Mouse (Mus musculus): ENCODE measurements around the gene Rbm46.

Gene Rbm46

DNA sequence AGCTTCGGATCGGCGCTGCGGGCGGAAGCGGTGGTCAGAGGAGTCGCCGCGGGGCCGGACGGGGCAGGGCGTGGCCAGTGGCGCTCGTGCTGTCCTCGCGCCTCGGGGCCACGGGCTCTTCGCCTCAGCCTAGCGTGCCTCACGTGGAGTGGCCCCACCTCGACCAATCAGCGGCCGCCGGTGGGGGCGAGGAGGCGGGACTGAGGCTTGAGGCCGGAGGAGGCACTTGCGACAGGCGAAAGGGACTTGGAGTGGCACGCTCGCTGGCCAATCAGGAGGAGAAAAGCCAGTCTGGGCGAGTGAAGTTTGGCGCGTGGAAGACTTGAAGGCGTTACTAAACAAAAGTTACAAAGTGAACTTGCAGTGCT is at the start of gene Rbm46:
TSS of gene Rbm46 (minus strand) at position 112 of the 368 bp plus-strand sequence.
- DNase-seq, result peak in 1 of 2 experiments; percentile 4

DNA sequence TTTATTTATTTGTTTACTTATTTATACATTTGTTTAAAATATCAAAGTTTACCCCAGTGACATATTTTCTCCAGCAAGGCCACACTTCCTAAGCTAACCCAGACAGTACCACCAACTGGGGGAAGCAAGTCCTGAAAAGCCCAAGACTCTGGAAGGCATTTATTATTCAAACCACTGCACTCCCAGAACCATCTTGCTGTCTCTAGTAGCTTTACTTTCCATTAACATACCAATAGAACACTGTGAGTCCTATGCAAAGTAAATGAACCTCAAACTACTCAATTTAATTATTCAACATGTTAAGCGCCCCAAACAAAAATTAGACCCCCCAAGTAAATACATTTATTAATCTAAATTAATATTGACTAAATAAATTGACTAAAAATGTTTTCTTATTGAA is 39.3 kb upstream of the Rbm46 start:
- DNase-seq, result no peak

DNA sequence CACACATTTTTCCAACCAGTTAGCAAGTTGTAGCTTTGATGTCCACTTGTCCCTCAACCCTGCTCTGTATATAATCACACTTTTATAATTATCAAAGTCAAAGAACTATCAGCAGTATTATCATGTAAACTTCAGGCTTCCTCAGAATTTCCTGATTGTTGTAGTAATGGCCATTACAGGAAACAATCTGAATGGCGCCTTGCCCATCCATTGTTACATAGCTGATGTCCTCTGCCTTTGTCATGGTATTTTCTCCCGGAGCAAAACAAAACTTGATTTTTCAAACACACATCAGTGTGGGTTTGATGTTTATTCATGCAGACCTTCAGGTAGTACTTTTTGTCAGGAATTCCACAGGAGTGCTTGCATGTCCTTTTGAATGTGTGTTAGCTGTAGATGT is 32.4 kb upstream of the Rbm46 start:
- DNase-seq, result no peak

DNA sequence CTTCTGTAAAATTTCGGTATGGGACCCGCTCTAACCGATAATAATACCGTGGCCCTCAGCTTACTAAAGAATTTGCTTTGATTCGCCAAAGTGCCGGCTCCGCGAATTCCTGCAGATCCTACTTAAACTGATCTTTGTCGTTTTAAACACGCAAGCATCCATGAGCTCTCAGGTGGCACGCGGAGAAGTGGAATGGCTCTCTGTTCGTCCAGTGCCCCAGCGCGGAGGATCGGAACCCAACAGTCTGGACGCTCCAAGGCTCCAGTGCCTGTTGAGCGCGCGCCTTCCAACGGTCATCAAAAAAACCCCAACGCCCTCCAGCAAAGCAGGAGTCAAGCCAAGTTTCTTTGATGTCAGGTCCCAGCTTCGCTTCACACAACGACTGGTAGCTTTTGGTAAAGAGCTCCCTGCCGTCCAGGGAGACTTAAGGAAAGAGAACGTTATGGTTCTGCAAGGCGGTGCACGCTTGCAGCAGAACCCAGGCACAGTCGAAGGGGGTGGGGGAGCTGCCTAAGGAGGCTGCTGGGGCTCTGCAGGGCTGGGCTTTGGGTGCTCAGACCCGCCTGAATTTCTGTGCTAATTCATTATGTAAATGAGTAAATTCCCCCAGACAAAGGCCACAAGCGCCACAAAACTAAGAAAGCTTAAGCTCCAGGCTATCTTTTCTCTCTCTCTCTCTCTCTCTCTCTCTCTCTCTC is 28.1 kb upstream of the Rbm46 start:
- DNase-seq, result no peak

DNA sequence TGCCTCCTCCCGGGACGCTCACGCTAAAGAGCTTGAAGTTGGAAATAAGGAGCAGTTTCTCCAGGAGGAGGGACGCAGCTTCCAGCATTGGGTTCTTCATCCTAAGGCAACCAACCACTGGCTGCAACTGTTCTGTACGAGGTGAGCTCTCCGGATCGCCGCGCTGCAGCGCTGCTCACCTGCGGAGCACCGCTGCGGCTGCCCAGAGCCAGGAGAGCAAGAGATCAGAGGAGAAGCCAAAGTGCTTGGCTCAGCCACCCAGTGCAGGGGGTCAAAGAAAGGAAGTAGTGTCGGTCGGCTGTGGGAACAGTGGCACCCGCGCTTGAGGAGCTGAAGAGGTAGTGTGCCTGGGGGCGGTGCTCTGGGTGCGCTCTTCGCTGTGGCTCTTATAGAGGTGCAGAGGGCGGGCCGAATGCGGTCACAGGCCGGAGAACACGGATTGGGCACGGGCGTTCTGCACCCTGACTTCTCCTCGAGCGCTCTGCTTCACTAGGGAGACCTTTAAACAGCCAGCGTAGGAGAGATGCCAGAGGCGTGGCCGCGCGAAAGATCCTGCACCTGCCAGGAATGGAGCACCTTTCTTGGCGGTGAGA is 27.4 kb upstream of the Rbm46 start, which contains the start of gene Lrat:
TSS of gene Lrat (minus strand) at position 361 of the 593 bp plus-strand sequence.
- DNase-seq, result no peak

DNA sequence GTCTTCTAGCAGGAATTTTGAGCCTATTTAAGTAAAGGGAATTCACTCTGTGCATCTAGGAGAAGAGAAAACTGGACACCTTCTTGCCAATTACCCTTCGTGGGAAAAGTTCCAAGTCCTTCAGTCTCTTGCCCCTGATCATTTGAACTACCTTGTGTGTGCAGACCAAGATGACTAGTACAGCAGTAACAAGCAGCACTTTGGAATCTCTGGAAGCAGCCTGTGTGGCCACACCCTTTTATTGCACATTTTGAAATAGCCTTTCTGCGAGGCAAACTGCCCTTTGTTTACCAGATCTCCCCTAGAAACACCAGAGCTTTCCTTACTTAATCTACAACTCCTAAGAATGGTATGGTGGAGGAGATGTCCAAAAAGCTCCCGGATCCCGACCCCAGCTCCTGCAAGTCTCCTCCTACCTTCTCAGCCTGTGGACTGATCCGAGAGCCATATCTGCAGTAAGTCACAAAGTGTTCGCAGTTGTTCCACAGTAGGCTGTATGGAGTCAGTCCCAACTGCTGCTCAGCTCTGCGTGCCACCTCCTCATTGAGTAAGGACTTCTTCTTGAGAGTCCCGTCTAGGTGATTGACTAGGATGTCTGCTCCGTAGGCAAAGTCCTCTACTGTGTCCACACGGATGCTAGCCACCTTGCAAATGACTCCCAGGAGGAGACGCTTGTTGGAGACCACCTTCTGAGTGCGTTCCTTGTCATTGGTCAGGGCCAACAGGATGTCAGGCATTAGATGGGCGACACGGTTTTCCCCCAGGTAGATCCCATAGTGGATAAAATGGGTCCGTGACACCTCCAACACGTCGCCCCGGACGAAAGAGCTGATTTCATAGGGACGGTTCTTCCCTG is 26.7 kb upstream of the Rbm46 start:
- no peak for DNase-seq

DNA sequence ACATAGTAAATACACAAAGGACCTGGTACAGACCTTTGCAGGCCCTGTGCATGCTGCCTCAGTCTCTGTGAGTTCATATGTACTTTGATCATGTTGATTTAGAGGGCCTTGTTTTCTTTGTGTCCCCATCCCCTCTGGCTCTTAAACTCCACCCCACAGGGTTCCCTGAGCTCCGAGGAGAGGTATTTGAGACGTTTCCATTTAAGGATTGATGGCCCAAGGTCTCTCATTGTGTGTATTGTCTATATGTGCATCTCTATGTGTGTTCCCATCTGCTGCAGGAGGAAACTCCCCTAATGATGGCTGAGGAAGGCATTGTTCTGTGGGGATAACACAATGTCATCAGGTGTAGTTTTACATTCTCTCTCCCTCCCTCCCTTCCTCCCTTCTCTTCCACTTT is 12.6 kb upstream of the Rbm46 start:
- no peak for DNase-seq

DNA sequence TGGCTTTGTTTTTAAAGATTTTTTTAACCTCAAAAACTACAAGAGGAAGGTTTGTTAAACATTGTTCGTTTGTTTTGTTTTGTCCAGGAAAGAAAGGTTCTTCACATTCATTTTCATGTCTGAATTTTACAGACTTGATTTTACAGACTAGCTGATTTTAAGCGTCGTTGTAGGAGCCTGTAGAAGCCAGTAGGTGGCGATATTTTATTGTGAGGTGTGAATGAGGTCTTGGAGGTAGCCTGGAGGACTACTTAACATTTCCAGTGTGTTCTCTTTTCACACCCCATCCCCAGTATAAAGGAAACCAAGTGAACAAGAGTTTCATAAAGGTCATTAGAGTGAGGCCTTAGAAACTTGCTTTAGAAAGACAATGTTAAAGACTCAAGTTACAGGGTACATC is 975 bp upstream of the Rbm46 start:
- no peak for DNase-seq

DNA sequence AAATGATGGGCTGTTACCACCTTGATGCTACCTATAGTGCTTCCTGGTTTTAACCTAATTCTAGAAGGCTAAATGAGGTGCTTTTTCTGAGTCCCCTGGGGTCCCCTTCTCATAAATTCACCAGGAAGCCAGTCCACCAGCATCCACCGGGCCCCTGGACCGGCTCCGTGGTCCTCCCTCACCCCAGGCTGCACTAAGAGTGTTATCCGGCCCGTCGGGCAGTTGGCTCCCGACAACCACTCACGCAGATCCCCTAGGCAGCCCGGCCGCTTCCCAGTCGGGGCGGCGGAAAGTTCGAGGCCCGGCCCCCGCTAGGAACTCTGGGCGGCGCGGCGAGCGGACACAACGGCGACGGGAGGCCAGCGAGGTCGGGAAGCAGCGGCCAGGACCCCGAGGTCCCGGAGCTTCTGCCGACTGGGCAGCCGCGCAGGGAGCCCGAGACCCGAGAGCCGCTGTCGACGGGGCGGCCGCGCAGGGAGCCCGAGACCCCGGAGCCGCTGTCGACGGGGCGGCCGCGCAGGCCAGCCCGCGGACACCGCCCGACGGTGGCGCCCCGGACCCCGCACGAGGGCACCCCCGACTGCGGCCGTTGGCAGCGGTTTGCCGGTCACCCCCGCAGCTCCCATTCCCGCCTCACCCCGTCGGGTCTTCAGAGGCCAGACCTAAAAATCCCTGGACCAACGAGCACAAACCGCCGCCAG is 462 bp downstream of the Rbm46 start:
- DNase-seq, result peak in 1 of 2 experiments; percentile 3

DNA sequence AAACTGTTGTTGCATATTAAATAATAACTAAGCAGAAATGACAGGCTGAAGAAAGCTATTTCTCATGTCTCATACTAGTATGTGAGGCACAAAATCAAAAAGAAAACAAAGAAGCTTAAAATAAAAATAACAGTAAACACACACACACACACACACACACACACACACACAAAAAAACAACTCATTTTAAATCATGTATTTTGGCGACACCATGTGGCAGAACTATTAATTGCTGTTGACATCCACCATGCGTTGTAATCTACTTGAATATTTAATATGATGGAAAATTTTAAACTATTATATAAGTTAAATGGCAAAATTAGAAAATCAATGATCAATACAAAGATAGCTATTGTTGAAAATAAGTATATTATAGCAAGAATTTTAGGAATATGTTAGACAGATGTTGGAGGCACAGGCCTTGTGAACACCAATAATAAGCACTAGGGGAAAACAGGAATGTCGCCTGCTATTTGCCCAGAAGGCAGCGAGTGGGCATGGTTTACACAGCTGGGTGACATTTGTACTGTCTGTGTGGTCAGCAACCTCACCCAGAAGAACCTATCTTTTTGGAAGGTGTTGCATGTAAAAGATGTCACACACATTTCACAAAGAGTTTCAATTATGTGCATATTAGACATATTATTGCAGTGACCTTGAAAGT is 18.7 kb downstream of the Rbm46 start:
- no peak for DNase-seq

DNA sequence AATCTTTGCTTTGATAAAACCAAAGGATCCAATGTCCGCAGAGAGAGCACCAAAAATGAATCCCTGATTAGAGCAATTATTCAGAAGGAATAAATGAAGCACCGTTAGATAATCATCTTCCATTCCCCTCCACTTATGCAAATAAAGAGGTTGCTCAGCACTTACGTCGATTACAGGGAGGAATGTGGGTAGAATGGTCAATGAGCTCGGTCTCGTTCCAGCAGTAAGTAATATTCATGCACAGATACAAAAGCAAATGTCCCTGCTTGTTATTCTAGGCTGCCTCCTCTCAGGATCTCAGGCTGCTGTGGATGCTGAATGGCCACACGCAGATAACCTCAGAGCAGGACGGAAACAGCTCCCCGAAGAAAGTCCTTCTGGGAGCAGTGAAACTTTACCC is 51.1 kb downstream of the Rbm46 start:
- DNase-seq, result no peak

DNA sequence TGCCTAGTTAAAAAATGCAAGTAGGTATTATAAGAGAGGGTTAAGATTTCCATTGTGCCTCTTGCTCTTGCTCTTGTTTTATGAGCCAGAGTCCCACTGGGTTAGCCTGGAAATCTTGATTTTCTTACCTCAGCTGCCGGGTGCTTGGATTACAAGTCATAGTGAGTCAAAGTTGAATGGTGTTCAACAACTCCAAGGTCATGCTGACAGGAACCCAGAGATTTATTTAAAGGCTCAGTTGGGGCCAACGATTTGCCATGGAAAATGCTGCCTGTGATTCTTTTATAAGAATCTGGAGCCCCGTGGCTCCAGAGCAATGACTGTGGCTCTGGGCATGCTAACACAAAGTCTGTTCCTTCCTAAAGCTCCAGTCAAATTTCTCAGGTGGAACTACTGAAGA is 64.4 kb downstream of the Rbm46 start:
- DNase-seq, result no peak

DNA sequence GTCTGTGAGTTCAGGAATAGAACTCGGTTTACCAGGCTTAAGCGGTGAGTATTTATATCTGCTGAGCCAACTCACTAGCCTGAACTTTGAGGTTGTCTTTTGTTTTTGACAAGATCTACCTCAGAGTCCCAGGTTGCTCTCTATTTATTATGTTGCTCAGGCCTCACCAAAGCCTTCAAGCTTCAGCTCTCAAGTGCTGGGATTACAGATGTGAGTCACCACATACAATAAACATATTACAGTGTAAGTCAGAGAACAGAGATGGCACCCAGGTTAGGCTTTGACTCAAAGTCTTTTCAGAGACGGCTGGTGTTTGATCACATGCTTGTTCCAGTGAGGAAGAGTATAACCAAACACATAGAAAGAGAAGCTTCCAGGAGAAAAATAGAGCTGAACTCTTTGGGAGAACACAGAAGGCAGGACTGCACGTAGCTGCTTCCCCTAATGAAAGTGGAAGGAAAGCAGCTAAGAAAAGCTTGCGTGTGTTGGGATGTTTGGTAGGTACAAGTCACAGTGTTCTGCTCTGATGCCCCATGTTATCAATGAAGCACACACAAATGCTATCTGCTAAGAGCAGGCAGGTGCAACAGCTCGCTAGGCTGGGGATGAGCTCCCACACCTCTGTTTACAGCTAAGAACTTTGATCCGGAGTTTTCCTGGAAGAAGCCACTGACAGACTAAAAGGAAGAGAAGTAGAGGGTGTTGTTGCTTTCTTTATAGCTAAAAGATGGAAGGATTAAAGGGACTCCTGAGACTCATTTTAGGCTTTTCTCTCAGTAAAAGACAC is 65.8 kb downstream of the Rbm46 start:
- no peak for DNase-seq

DNA sequence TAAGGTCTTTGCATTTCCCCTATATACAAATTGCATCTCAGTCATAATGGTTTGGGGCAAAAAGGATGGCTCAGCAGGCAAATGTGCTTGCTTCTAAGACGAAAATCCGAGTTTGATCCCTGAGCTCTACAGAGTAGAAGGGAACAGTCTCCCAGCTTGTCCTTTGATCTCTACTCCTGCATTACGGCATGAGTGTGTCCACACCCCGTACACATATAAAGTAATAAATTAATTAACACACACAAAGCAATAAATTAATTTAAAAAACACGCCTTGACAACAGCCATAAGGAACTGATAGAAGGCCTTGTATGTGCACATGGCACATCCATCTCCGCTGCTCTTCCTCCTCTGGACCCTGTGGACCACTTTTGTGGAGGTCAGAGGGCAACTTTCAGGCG is 66.5 kb downstream of the Rbm46 start:
- no peak for DNase-seq

DNA sequence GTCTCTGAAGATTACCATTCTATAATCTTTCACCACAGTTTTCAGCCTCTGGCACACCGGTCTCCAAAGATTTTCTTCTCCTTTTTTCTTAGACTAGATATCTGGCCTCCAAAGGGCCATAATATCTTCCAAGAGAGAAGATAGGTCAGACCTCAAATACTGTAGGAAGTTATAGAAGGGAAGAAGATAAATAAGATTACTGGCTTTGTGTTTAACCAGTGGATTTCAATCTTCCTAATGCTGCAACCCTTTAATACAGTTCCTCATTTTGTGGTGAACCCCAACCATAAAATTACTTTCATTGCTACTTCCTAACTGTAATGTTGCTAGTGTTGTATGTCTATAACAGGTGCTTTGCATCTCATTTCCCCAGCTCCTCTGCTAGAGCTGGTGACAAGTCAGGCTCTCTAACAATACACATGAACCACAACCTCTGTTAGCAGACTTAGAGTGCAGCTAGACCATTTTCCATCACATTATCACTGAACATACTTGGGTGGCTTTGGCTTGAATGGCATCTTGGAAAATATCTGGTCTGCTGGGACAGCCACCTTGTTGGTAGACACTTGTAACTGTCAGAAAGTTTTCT is 67.9 kb downstream of the Rbm46 start:
- no peak for DNase-seq

DNA sequence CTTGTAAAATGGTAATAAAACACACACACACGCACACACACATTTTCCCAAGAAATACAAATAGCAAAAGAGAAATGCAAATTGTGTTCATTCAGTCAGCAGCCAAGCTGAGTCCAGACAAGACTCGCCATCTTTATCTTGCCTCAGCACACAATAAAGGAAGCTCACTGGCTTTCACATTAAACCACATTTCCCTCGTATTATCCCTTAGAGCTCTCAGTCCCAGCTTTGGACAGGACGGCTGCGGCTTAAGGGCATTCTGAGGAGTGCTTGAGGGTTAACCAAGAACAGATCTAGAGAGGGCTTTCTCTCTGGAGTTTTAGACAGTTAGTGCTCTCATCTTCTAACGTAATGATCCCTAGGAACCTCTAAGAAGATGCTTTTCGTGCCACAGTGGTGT is 71.0 kb downstream of the Rbm46 start:
- DNase-seq, result no peak

DNA sequence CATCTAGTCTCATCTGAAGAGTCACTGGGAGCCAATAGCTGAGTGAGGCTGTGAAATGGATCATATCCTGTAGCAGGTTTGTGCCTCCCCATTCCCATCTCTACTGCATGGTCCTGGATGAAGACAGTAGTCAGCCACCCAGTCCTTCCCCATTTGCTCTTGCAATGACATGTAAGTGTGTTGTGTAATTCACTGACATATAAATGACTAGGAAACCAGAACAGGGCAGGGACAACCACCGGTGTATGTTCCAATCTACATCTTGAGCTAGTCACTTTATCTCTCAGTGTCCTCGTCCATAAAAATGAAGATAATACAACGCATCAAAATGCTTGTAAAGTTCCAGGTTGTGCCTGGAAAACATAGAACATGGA is 75.8 kb downstream of the Rbm46 start:
- DNase-seq, result no peak

DNA sequence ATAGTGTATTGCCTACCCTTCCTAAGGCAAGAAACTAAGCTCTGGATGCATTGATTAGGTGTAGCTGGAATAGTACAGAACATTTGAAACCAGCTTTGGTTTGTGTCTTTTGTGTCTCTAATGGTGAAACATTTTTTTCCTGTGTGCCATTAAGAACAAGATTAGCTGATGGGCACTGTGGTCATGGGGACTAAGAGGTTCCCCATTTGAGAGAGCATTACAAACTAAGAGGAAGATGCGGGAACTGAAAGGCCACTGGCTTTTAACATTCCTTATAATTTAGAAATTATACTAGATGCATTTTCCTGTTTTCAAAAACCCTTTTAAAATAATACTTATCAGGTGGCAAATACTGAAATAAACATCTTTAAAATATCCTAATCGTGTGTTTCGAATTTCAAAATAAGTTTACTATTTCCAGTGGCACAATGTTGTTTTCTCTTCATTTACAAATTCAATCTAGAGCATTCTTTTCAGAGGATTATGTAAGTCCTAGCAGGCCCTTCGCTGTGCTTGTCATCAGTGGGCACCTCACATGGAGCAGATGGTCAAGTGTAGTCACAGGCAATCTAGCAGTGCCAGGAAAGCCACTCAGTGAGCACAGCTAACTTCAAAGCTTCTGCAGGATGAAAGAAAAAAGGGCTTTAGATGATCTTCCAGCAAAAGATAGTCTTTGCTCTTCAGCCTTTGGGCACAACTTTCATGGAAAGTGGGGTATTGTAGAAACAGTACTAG is 76.4 kb downstream of the Rbm46 start:
- no peak for DNase-seq

DNA sequence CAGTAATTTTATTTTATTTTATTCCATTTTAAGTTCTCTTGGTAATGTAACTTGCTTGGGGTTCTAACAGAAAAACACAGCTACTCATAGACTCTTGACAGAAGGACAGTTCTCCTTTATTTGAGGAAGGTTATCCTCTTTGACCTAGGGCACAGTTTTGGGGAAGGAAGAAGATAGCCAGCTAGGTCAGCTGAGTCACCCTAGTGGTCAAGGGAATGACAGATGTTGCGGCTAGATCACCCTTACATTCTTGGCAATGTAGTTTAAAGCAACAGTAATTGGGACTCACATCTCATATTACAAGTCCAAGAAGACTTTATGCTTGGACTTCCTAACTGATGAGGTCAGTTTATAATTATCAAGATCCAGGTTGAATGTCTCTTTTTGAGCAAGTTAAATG is 82.6 kb downstream of the Rbm46 start:
- no peak for DNase-seq

DNA sequence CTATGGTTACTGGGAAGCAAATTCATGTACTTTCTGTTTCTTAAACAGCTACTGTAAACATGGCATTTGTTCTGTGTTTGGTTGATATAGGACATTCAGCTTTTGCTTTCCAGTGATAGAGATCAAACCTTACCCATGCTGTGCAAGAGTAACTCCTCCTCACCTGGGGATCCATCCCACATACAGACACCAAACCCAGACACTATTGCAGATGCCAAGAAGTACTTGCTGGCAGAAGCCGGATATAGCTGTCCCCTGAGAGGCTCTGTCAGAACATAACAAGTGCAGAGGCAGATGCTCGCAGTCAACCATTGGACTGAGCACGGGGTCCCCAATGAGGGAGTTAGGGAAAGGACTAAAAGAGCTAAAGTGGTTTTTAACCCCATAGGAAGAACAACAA is 84.6 kb downstream of the Rbm46 start:
- no peak for DNase-seq
